Mouse (Mus musculus): ENCODE measurements around the gene Ppp1r12b. TPM values are rescaled to one million over a fixed set of nuclear protein-coding genes. Genes with fewer than 3 reads are reported as not detected.

Ppp1r12b gene
- polyA plus RNA-seq, 1 experiment from 2014 or later, result 9.4 TPM

DNA sequence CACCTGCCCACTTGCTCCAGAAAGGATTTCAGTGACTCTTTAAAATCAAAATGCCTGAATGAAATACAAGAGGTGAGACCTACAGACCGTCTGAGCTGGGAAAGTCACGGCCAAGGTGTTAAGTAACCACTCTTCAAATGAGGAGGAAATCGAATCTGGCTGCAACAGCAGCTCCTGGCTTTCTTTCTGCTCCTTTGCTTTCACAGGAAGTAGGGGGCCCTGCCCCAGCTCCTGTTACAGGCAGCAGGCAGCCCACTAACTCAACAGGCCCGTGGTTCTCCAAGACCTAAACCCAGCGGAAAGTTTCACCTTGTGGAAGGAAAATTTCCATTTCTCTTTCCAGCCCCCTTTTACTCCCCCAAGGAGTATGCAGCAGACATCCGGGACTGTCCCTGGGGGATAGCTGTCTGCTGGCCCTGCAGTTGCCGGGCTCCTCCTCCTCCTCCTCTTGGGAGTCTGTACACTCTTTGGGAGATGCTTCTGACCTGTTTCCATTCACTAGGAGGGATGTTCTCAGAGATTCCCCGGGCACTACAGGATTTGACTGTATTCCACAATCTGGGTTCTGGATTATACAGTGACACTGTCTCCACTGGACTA lies 36.4 kb upstream of the Ppp1r12b start:
- H3K4me2 ChIP-seq (ENCODE audit: low read length), result no peak overlapping the region
- H3K4me3 ChIP-seq (ENCODE audit: low read depth, low read length), result no peak overlapping the region
- H3K36me3 ChIP-seq (ENCODE audit: control insufficient read depth, insufficient read depth, low read length), result no peaks in the 10 kb centered on the region
- H3K9me3 ChIP-seq (replicated peaks; ENCODE audit: control insufficient read depth, low read length), result no peaks in the 10 kb centered on the region
- 0 out of 2 replicates have a peak, but pooled peaks cover 3% of the 10 kb centered on the region for H3K4me1 ChIP-seq (ENCODE audit: control insufficient read depth, insufficient read depth, low read length)
- ATAC-seq, result no peak
- WGBS, result 58% methylated on average over 8 of the region's 8 CpGs
- DNase-seq (ENCODE audit: low spot score), result no peak
- H3K27ac ChIP-seq (ENCODE audit: low read depth, low read length), result no peak overlapping the region
- H3K27me3 ChIP-seq (replicated peaks; ENCODE audit: control insufficient read depth, insufficient read depth, low read length), result no peaks in the 10 kb centered on the region
- H3K9ac ChIP-seq (ENCODE audit: low read length), result no peak overlapping the region

DNA sequence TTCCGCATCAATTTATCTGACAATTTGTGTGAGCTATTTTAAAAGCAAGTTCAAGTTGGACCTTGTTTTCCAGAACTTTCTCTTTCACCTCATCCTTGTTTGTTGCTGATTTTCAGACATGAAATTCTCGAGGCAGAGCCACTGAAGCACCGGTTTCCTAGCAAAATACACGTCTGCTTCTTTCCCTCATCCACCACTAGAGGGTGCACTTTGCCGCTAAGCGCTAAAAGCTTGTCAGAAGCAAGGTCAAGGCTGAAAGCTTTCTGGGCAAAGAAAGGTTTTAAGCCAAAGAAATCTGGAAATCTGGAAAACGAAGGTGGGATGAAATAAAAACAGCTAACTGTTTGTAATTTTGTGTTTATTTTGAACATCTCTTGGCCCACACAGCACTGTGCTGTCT lies 33.6 kb upstream of the Ppp1r12b start:
- Histone ChIP-seq H3K27me3 (replicated peaks; ENCODE audit: control insufficient read depth, insufficient read depth, low read length) (no peaks in the 10 kb centered on the region), H3K4me3 (ENCODE audit: low read depth, low read length) (no peak overlapping the region), H3K27ac (ENCODE audit: low read depth, low read length) (no peak overlapping the region), H3K4me1 (ENCODE audit: control insufficient read depth, insufficient read depth, low read length) (0 out of 2 replicates have a peak, but pooled peaks cover 3% of the 10 kb centered on the region), H3K9me3 (replicated peaks; ENCODE audit: control insufficient read depth, low read length) (no peaks in the 10 kb centered on the region), H3K9ac (ENCODE audit: low read length) (no peak overlapping the region), H3K36me3 (ENCODE audit: control insufficient read depth, insufficient read depth, low read length) (no peaks in the 10 kb centered on the region), H3K4me2 (ENCODE audit: low read length) (no peak overlapping the region)
- WGBS, result 10% methylated on average over 7 of the region's 7 CpGs
- DNase-seq (ENCODE audit: low spot score) (peak; percentile 94), ATAC-seq (no peak)

DNA sequence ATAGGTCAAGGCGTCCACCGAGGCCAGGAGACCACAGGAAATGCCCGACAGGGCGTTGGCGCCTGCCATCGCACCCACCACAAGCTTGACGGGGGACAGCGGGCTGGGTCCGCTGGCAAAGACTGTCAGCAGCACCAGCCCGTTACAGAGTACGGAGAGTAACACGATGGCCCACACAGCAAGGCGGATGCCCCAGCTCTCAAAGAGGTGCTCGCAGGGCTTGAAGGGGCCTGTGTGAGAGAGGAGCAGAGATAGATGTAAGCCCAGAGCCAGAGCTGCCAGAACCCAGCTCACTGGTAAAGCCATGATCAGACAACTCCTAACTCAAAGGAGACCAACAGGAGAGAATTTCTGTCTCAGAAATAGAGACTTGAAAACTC lies 32.2 kb upstream of the Ppp1r12b start:
- peak; percentile 55 for ATAC-seq
- Histone ChIP-seq H3K9me3 (replicated peaks; ENCODE audit: control insufficient read depth, low read length) (no peaks in the 10 kb centered on the region), H3K4me2 (ENCODE audit: low read length) (peak overlapping the region; percentile 90), H3K4me3 (ENCODE audit: low read depth, low read length) (peak overlapping the region; percentile 43), H3K9ac (ENCODE audit: low read length) (peak overlapping the region; percentile 68), H3K27me3 (replicated peaks; ENCODE audit: control insufficient read depth, insufficient read depth, low read length) (no peaks in the 10 kb centered on the region), H3K36me3 (ENCODE audit: control insufficient read depth, insufficient read depth, low read length) (no peaks in the 10 kb centered on the region), H3K4me1 (ENCODE audit: control insufficient read depth, insufficient read depth, low read length) (0 out of 2 replicates have a peak, but pooled peaks cover 3% of the 10 kb centered on the region), H3K27ac (ENCODE audit: low read depth, low read length) (no peak overlapping the region)
- WGBS, result 8% methylated on average over 14 of the region's 14 CpGs
- no peak for DNase-seq (ENCODE audit: low spot score)

DNA sequence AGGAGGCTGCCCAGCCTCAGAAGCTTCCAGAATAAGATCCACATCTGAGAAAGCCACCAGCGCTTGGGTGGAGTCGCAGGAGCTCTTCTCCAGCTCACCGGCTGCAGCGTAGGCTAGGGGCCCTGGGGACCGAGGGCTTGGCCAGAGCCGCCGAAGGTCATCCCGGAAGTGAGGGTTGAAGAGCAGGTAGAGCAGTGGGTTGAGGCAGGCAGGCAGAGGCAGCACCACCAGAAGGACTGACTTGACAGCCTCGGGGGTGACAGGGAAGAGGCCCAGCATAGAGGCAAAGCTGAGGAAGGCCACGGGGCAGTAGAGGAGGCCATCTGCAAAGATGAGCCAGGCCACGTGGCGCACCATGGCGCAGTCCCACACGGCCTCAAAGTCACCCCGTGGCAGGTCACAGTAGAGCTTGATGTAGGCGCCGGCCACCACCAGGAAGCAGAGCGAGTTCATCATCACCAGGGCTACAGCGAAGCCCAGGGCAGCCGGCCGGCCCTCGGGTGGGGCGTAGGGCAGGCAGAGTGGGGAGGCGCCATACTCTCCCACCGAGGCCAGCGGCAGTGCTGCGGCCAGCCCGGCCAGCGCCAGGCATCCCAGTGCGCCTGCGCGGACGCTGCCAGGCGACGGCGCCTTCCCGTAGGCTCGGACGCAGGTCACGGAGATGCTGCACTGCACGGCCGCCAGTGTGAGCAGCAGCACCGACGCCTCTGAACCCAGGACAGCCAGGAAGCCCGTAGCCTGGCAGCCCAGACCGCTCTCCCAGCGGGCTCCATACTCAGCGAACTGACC lies 31.6 kb upstream of the Ppp1r12b start:
- Histone ChIP-seq H3K9ac (ENCODE audit: low read length) (peak overlapping the region; percentile 68), H3K36me3 (ENCODE audit: control insufficient read depth, insufficient read depth, low read length) (no peaks in the 10 kb centered on the region), H3K4me2 (ENCODE audit: low read length) (peak overlapping the region; percentile 90), H3K27ac (ENCODE audit: low read depth, low read length) (no peak overlapping the region), H3K4me3 (ENCODE audit: low read depth, low read length) (peak overlapping the region; percentile 43), H3K27me3 (replicated peaks; ENCODE audit: control insufficient read depth, insufficient read depth, low read length) (no peaks in the 10 kb centered on the region), H3K4me1 (ENCODE audit: control insufficient read depth, insufficient read depth, low read length) (0 out of 2 replicates have a peak, but pooled peaks cover 3% of the 10 kb centered on the region), H3K9me3 (replicated peaks; ENCODE audit: control insufficient read depth, low read length) (no peaks in the 10 kb centered on the region)
- WGBS, result 33% methylated on average over 48 of the region's 48 CpGs
- DNase-seq (ENCODE audit: low spot score) (peak; percentile 72), ATAC-seq (peak; percentile 82)

DNA sequence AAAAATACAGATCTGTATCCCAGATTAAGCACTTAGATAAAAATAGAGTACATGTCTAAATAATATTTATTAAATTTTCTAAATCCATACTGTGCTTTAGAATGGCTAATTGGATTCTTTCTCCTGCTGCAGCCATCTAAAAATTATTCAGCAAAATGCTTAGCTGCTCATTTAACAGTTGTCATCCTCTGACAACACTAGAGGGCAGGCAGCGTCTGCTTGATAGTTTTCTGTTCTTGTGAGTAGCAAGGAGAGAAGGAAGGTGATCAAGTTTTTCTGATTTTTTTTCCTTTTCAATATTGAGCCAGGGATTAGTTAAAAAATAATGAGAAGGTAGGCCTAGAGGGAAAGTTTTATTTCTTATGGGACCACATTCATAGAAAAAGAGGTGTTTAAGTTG lies 17.2 kb upstream of the Ppp1r12b start:
- H3K36me3 ChIP-seq (ENCODE audit: control insufficient read depth, insufficient read depth, low read length), result peaks cover 32% of the 10 kb centered on the region
- H3K4me2 ChIP-seq (ENCODE audit: low read length), result no peak overlapping the region
- H3K4me1 ChIP-seq (ENCODE audit: control insufficient read depth, insufficient read depth, low read length), result no peaks in the 10 kb centered on the region
- 46% methylated on average over 1 of the region's 1 CpGs for WGBS
- no peak overlapping the region for H3K27ac ChIP-seq (ENCODE audit: low read depth, low read length)
- no peak overlapping the region for H3K9ac ChIP-seq (ENCODE audit: low read length)
- no peaks in the 10 kb centered on the region for H3K9me3 ChIP-seq (replicated peaks; ENCODE audit: control insufficient read depth, low read length)
- H3K27me3 ChIP-seq (replicated peaks; ENCODE audit: control insufficient read depth, insufficient read depth, low read length), result no peaks in the 10 kb centered on the region
- ATAC-seq (no peak), DNase-seq (ENCODE audit: low spot score) (peak; percentile 37)
- H3K4me3 ChIP-seq (ENCODE audit: low read depth, low read length), result no peak overlapping the region

DNA sequence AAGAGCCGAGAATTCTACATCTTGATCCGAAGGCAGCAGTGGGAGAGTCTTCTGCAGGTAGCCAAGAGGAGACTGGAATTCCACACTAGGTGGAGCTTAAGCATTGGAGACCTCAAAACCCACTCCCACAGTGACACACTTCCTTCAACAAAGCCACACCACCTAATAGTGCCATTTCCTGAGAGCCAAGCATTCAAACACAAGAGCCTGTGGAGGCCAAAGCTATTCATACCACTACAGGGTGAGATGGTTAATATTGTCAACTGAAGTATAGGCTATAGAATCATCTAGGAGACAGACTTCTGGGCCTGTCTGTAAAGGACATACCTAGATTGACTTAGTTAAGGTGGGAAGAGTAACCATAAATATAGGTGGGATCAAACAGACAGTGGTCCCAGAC lies 9.7 kb upstream of the Ppp1r12b start:
- no peak for DNase-seq (ENCODE audit: low spot score)
- no peak overlapping the region for H3K9ac ChIP-seq (ENCODE audit: low read length)
- H3K4me1 ChIP-seq (ENCODE audit: control insufficient read depth, insufficient read depth, low read length), result peaks cover 6% of the 10 kb centered on the region
- ATAC-seq, result no peak
- no peak overlapping the region for H3K4me3 ChIP-seq (ENCODE audit: low read depth, low read length)
- no peak overlapping the region for H3K27ac ChIP-seq (ENCODE audit: low read depth, low read length)
- peaks cover 13% of the 10 kb centered on the region for H3K36me3 ChIP-seq (ENCODE audit: control insufficient read depth, insufficient read depth, low read length)
- no peaks in the 10 kb centered on the region for H3K9me3 ChIP-seq (replicated peaks; ENCODE audit: control insufficient read depth, low read length)
- WGBS, result 95% methylated on average over 2 of the region's 2 CpGs
- H3K27me3 ChIP-seq (replicated peaks; ENCODE audit: control insufficient read depth, insufficient read depth, low read length), result no peaks in the 10 kb centered on the region
- no peak overlapping the region for H3K4me2 ChIP-seq (ENCODE audit: low read length)

DNA sequence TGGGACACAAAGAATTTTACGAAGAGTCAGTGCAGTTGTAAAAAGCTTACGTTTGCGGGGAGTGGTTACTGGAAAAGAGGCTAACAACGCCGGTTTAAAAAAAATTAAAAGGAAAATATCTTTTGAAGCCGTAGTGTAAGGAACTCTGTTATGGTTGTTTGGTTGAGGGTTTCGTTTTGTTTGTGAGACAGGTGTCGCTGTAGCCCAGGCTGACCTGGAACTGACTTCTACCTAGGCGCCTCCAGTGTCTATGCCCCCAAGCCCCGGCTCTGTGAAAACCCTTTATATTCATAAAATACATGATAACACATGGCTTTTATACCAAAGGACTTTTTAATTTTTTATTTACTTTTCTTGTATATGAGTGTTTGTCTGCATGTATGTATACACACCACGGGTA lies 7.1 kb upstream of the Ppp1r12b start:
- peaks cover 6% of the 10 kb centered on the region for H3K4me1 ChIP-seq (ENCODE audit: control insufficient read depth, insufficient read depth, low read length)
- peak overlapping the region; percentile 58 for H3K9ac ChIP-seq (ENCODE audit: low read length)
- peak; percentile 53; the same call in 1 of the 2 replicates for ATAC-seq
- 3% methylated on average over 11 of the region's 11 CpGs for WGBS
- no peak overlapping the region for H3K27ac ChIP-seq (ENCODE audit: low read depth, low read length)
- H3K36me3 ChIP-seq (ENCODE audit: control insufficient read depth, insufficient read depth, low read length), result no peaks in the 10 kb centered on the region; the same call in 1 of the 2 replicates
- peak overlapping the region; percentile 65 for H3K4me2 ChIP-seq (ENCODE audit: low read length)
- H3K9me3 ChIP-seq (replicated peaks; ENCODE audit: control insufficient read depth, low read length), result no peaks in the 10 kb centered on the region
- no peaks in the 10 kb centered on the region for H3K27me3 ChIP-seq (replicated peaks; ENCODE audit: control insufficient read depth, insufficient read depth, low read length)
- no peak for DNase-seq (ENCODE audit: low spot score)
- peak overlapping the region; percentile 49 for H3K4me3 ChIP-seq (ENCODE audit: low read depth, low read length)

DNA sequence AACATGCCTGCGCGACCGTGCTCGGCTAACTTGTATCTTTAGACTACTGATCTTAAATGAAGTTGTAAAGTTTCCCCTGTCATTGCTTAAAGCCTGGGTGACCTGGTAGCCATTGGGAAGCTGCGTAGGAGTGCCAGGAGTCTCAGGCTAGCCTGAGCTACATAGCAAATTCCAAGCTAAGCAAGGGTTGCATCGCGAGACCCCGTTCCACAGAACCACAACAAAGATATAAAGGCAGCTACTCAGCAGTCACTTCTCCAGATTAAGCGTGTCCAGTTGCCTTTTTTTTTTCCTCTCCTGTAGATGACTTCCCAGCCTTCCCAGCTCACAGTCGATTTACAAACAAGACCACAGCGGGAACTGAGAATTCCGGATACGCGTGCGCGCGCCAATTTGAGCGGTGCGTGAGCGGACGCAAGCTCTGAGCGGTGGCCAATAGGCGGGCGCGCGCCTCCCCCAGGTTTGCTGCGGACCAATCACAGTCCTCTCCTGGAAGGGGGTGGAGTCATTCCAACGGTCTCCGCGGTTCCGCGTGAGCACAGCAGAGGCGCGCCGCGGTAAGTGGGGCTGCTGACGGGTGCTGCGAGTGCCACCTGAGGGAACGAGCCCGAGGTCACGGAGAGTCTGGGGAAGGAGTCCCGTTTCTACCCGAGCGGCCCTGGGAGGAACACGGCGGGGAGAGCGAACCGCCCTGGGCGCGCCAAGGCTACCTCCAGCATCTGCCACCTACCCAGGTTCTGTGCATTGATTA lies 6.5 kb upstream of the Ppp1r12b start, which contains the start of gene Ube2t:
TSS of gene Ube2t (plus strand) at position 513 of the 751 bp plus-strand sequence.
- Histone ChIP-seq H3K4me2 (ENCODE audit: low read length) (peak within 1 kb of the TSS; percentile 65), H3K9me3 (replicated peaks; ENCODE audit: control insufficient read depth, low read length) (no peaks in the 10 kb centered on the region), H3K36me3 (ENCODE audit: control insufficient read depth, insufficient read depth, low read length) (no peaks in the 10 kb centered on the region; the same call in 1 of the 2 replicates), H3K9ac (ENCODE audit: low read length) (peak within 1 kb of the TSS; percentile 58), H3K27ac (ENCODE audit: low read depth, low read length) (no peak within 1 kb of the TSS), H3K4me1 (ENCODE audit: control insufficient read depth, insufficient read depth, low read length) (peaks cover 6% of the 10 kb centered on the region), H3K4me3 (ENCODE audit: low read depth, low read length) (peak within 1 kb of the TSS; percentile 49), H3K27me3 (replicated peaks; ENCODE audit: control insufficient read depth, insufficient read depth, low read length) (no peaks in the 10 kb centered on the region)
- WGBS, result 2% methylated on average over 50 of the region's 50 CpGs
- peak; percentile 100 for ATAC-seq
- peak; percentile 98 for DNase-seq (ENCODE audit: low spot score)
